Mouse (Mus musculus) cerebellum, postnatal 36 days (tissue): ENCODE measurements around the gene Nop58.
"Not testable (repeated sequence)": the region's sequence is repeated elsewhere in the genome, so short reads cannot be mapped to it uniquely, and the experiment has no call there.

ENCODE experiments used
- DNase-seq, 2 experiments: peaks; one replicate each; pipeline ENCODE4 v3.0.0; 2021 to 2022; ENCODE audit warnings: mixed read lengths in 2 of 2

Nop58 gene

DNA sequence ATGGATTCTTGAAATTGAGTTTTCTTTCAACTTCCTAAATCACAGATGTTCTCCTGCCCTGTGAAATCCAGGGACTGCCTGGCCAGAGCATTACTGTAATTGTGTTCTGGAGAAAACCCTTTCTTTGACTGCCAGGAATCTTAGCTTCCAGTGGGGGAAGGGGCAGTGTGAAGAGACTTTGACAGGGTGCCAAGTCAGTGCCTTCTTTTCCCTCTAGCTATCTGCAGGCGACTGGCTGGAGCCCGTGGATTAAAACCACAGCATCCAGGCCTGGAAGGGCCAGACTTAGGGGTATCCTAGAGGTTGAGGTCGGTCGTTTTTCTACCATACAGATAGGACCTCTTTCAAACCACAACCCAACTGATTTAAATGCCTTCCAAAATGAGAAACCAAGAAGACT lies 40.9 kb downstream of the Nop58 start:
- no peak for DNase-seq

DNA sequence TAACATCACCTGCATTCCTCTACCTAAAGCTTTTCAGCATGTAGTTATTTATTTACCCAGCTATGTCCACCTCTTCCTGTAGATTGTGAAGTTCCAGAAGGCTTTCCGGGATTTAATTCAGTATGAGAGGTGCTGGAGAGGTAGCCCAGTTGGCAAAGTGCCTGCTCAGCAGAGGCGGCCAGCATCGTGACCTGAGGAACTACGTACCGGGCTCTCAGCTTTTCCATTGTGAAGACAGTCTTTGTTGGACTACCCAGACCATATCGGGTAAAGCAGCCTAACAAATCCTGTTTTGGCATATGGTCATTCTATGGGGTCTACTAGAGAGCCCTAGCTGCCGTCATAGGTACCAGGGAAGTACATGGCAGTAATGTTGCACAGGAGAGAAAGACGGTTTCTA lies 45.3 kb downstream of the Nop58 start:
- no peak for DNase-seq

DNA sequence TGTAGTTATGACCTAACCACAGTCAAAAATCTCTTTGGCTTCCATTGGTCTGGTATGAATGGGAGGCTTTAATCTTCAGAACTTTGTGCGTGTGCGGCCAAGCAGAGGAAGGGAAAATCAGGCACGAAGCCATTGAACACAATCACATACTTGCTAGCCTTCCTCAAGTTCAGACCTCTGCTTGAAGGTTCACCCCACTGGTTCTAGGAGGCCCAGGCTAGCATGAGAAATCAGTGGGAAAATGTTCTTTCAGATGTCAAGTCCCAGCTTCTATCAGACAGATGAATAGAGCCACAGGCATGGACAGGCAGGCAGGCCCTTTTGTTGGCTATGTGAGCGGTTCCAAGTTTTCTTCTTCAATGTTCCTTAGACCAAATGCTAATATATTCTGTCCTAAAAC lies 46.0 kb downstream of the Nop58 start:
- no peak for DNase-seq

DNA sequence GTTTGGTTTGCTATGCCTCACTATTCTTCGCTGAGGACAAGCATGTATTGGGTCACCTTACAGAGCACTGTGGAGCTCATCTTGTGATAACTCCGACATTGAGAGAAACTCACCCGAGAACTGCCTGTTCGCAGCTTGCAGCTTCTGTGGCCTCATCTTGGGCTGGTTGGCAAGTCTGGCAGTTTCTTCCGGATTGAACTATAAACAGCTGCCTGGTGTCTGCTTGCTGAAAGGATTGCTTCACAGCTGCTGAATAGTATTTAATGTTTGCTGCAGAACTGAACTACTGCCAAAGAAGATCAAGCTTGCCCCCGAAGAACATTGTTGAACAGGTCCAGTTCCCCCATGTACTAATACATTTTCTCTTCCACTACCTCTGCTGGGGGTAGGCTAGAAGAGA lies 49.3 kb downstream of the Nop58 start:
- DNase-seq: no peak

DNA sequence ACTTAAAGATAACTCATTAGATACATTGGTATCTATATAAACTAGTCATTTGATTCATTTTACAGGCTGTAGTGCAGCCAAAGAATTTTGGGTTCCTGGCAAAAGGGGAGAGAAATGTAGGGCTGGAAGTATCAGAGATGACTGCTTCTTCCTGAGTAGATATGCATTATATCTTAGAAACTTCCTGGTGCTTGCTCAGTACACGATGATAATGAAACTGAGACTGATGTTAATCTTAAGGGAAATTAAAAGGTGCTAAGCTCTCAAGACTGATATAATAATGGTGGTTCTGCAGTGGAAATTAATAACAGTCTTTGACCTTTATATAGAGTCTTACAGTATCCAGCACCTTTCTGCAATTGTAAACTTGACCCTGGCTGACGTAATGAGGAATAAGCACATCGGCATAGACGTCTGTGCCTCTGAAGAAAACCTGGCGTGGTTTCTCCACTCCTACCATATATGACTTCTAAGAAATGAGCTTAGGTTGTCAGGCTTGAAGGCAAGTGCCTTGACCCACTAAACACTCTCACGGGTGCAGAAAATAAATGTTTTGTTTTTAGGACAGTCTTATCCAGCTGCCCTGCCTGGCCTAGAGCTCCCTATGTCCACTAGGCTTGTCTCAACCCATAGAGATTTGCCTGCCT lies 54.1 kb downstream of the Nop58 start:
- no peak for DNase-seq

DNA sequence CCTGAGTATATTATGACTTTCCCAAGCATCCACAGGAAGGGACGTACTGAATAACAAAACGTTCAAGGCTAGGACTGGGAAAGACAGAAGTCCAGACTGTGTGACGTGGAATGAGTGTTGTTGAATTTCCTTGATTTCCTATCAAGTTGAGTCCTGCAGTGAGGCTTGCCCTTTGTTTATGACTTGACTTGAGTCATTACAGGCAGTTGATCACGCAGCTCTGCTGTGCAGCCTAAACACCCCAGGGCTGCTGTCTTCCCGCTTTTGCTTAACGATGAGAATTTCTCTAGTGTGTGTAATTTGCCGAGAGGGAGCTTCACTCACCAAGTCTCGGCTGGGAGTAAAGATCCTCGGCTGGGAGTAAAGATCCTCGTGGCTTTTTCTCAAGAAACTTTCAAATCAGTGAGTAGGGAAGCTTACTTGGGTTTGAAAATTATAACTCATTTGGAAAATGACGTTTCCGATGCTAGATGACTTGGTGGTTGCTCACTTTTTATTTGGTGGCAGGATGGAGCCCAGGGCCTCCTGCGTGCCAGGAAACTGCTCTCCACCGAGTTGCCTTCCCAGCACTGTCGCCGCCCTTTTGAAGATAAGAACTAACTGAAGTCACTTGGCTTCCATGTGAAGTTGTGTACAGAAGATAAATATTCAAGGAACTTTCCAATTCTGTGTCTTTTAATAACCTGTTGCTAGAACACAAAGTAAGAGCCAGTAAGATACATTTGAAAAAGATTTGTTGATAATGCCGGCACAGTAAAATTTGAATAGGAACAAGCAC lies 55.0 kb downstream of the Nop58 start:
- DNase-seq: no peak

DNA sequence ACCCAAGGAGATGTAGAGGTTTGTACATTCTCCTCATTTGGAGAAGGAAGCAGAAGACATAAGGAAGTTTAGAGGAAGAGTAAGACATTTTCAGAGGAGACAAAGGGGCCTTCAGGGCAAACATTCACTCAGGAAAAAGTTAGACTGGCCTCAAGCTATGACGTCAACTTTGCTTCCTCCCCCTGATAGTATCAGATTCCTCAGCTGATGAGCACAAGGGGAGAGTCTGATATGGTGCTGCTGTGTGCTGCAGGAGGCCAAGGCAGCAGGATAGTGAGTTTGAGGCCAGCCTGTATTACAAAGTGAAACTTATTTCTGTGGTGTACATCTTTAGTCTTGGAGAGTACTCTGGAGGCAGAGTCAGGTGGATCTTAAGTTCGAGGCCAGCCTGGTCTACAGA lies 64.3 kb downstream of the Nop58 start:
- DNase-seq: no peak

DNA sequence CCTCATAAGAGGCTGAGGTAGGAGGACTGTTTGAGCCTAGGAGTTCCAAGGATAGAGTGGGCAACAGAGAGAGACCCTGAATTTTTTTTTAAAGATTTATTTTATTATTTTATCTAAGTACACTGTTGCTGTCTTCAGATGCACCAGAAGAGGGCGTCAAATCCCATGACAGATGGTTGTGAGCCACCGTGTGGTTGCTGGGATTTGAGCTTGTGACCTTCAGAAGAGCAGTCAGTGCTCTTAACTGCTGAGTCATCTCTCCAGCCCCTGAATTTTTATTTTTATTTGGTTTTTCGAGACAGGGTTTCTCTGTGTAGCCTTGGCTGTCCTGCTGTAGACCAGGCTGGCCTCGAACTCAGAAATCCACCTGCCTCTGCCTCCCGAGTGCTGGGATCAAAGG lies 65.0 kb downstream of the Nop58 start:
- not testable (repeated sequence) for DNase-seq

DNA sequence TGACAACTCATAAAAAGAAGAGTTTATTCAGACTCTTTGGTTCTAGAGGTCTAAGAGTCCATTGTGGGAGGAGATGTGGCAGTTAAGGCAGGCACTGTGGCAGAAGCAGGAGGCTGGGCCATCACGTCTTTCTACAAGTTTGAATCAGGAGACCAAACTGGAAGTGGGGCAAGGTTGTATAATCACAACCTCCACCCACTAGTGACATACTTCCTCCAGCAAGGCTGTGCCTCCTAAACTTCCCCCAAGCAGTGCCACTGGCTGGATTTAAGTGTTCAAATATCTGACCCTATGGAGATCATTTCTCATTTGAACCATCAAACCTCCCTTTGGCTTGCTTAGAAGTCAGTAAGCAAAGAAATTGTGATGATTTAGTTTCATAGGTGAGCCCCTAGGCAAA lies 70.5 kb downstream of the Nop58 start:
- no peak for DNase-seq

DNA sequence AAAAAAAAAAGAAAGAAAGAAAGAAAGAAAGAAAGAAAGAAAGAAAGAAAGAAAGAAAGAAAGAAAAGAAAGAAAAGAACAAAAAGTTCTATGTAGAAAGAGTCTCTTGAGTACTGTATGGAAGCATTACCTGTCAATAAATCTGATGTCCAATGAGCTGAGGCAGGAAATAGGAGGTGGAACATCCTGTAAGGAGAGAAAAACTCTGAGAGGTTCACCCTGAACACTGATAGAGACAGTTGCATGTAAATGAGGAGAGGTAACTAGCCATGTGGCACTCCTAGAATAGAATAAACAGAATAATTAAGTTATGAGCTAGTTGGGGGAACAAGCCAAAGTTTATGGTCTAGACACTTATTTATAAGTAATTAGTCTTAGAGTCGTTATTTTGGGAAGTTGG lies 73.6 kb downstream of the Nop58 start:
- no peak for DNase-seq

DNA sequence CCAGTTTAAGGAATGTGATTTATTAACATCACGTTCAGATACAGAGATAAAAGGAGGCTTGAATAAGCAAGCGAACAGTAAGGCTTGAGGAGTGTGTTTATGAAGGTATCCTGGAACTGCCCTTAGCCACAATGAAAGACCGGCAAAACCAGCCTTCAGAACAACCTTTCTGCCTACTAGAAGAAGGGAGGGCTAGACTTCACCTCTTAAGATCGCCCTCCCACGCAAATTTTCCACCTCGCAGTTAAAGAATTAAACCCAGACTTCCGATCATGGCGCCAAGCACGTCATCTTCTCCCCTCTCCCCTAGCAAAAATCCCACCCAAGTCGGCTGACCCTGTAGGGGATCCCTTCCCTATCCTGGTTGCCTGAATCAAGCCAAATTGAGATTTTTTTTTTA lies 77.4 kb downstream of the Nop58 start:
- DNase-seq: peak; percentile 22 to 31

DNA sequence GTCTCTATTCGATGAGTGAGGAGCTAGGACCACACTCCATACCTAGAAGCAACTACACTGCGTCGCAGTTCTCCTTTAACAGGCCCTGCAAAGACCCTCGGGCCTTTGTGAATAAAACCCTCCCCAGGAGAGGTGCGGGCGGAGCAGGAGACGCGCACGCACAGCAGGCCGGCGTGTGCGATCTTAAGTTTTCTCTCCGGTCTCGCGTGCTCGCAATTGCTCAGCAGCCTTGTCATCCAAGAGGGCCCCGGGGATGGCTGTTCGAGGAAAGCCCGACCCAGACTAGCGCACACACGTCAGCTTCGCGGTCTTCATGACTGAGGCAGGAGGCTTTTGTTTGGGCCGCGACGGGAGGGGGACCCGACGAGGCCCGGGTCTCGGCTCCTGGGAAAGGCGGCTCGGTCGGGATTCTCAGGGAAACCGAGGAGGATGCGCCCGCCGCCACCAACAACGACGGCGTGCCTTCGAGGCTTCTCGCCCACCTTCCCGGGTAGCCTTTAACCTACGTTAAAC lies 77.9 kb downstream of the Nop58 start:
- peak; percentile 52 to 62 for DNase-seq

DNA sequence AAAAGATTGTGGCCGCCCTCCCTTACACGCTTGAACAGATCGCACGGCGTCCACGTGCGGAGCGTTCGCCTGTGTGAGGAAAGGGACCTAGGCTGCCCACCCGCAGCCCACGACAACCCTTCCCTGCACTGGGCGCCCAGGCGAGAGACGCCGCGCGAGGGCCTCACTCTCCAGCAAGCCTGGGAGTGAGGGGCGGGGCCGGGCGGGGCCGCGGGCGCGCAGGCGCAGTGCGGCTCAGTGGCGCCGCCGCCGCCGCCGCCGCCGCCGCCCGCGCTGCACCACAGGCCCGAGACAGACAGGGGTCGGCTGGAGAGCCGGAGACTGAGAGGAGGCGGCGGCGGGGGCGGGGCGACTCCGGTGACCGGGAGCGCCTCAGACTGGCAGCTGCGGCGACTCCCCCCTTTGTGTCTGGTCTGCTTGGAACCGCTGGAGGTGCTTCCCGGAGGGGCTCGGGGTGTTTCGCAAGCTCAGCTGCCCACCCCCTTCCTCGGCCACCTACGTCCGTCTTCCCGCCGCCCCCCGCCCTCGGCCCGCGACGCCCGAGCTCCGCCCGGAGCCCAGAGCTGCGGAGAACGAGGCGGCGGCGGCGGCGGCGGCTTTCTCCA lies 78.5 kb downstream of the Nop58 start, which contains the start of gene Bmpr2:
TSS of gene Bmpr2 (plus strand) at position 237 of the 605 bp plus-strand sequence.
- DNase-seq: peak; percentile 78 to 83

DNA sequence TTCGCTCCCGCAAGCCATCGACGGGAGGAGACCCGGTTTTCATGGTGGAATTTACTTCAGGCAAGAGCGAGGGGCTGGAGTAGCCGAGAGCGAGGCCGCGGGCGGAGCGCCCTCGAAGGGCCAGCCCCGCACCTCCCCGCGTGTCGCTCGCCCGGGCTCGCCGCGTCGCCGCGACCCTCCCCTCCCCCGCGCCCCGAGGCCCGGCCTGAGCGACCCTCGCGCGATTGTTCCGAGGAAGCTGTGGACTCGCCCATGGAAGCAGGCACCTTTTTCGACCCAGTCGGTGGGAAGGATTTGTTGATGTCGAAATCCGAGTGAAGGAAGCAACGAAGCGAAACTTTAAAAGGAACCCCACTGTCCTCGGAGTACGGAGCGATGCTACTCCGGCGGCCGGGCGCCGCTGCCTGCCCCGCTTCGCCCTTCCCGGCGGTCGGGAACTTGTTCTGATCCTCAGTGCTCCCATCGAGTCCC lies 79.0 kb downstream of the Nop58 start:
- peak; percentile 46 to 55 for DNase-seq

DNA sequence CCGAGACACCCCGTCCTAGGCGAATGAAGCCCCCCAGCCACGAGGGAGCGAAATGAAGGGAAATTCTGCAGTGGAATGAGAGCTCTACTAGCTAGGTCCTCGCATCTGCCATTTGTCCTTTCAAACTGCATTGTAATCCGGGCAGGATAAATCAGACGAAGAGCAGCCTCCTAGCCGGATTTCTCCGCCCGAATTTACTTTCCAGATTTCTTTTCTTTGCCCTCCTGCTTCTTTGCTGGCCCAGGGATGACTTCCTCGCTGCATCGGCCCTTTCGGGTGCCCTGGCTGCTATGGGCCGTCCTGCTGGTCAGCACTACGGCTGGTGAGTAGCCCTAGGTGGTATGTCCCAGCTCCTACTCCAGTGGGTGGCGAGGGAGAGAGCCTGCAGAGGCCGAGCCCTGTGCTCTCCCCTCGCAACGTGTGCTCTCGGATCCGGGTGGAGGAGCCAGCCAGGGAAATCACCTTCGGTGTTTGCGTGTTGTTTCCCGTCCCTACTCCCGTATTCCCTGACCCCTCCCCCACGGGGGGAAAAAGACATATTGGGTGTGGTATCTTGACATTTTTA lies 79.7 kb downstream of the Nop58 start:
- DNase-seq: peak; percentile 49 to 55

DNA sequence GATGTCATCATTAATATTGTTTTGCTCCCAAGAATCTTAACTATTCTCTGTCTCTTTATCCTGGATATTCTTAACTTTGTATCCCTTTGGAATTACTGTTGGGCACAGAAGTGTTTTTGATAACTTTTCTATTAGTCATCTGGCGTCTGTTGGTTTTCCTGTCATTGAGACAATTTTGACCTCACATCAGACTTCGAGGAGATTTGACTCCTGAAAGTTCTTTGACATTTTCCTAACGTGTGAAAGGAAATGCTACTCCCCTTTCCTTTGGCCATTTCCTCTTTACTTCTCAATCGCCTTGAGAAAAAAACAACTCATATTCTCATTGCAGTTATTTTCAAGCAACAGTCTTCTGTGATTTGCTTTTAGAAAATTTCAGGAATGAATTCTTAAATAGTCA lies 80.5 kb downstream of the Nop58 start:
- no peak for DNase-seq

DNA sequence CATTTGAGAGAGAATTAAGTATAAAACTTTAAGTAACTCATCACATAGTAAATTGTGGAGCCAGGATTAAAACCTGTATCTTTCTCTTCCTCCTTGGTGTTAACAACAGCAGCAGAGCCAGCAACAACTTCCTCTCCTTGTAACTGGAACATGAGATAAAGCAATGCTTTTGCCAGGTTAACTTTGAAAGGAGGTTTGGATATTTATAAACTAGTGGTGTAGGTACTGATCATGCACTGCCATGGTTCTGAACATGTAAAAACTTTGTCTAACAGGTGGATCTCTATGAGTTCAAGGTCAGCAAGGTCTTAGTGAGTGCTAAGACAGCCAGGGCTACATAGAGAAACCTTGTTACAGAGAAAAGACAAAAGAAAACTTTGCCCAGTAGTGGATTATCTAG lies 81.9 kb downstream of the Nop58 start:
- DNase-seq: no peak
